Mouse (Mus musculus): ENCODE results near the gene Eddm3b.

DNA sequence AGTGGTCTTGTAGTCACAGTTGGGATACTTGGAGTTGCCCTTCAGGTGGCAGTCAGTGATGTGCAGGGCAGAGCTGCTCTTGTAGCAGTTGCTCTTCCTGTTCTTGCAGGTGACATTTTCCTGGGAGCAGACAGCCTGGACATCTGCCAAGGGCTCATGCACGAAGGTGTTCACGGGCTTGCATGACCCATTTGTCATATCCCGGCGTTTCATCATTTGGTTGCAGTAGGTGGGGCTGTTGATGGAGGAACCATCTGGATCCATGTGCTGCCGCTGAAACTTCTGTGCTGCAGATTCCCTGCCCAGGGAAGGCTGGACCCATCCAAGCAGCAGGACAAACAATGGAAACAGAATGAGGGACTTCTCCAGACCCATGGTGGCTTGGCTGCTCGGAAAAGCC, 31.3 kb downstream of the Eddm3b start:
- TF ChIP-seq KAT2A (IDR thresholded peaks at IDR 0.05; ENCODE audit: insufficient replicate concordance, low read length) (no peak), RCOR1 (conservative IDR thresholded peaks at IDR 0.05; ENCODE audit: low read depth, low read length) (no peak), UBTF (IDR thresholded peaks at IDR 0.05; ENCODE audit: low read depth, low read length) (no peak), MAZ (IDR thresholded peaks at IDR 0.05; ENCODE audit: low read depth, low read length) (no peak), IRF4 (IDR thresholded peaks at IDR 0.05; ENCODE audit: low read depth, low read length) (no peak)
